Mouse (Mus musculus) embryo, embryonic 10 days (tissue): ENCODE results near the gene Npepps.
"Not testable (repeated sequence)": the region's sequence is repeated elsewhere in the genome, so short reads cannot be mapped to it uniquely, and the experiment has no call there.

Experiments
- DNase-seq: peaks from one replicate; pipeline ENCODE4 v3.0.0-alpha.2; 2015; ENCODE audit warnings: low spot score

Gene Npepps

DNA sequence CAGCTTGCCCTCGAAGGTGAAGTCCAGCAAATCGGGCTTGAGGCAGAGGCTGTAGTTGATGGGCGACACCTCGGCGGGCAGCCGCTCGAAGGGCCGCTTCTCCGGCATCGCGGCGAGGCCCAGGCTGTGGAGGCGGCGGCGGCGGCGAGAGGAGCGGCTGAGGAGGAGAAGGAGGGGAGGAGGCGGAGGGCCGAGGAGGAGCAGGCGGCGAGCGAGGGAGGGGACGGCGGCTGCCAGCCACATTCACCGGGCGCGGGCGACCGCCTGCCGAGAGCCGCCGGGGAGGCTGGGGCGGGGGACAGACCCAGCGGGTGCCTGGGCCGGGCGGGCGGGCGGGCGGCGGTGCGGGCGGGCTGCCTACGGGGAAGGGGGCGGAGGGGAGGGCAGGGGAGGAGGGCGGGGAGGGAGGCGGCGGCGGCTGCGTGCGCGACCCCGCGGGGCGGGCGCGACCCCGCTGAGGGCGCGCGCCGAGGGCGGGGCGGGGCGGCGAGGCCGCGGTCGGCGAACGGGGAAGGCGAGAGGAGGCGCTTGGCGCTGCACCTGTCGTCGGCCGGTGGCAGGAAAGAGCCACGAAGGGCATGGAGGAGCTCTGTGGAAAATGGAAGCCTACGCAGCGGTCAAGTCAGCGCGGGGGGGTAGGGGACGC lies at the start of gene Npepps:
Gene Npepps, minus strand, starts transcription at position 423 of the 646 bp plus-strand sequence.
- DNase-seq, result peak; percentile 73

DNA sequence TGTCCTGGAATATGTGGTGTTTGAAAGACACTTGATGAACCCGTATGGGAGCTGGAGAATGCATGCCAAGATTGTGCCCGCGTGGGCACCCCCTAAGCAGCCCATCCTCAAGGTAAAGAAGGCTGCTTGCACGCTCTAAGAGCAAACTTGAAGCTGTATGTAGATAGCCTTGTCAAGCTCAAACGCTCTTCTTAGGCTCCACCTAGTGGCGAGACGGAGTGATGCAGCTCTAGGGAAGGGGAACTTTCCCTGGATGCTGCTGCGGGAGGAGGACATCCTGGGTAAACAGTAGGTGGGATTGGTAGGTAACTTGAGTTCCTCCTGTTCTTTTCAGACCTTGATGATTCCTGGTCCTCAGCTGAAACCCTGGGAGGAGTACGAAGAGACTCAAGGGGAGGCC lies 47.7 kb upstream of the Npepps start:
- DNase-seq, result peak; percentile 88

DNA sequence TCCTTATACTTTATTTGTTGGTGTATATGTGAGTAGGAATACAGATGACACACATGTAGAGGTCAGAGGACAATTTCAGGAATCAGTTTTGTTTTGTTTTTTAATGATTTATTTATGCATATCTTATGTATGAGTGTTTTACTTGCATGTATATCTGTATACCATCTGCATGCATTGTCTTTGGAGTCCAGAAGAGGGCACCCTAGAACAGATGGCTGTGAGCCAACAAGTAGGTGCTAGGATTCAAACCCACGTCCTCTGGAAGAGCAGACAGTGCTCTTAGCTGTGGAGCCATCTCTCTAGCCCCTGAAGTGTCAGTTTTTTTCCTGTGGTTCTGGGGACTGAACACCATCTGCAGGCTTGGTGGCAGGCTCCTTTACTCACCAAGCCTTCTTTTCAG lies 44.8 kb upstream of the Npepps start:
- DNase-seq, result no peak

DNA sequence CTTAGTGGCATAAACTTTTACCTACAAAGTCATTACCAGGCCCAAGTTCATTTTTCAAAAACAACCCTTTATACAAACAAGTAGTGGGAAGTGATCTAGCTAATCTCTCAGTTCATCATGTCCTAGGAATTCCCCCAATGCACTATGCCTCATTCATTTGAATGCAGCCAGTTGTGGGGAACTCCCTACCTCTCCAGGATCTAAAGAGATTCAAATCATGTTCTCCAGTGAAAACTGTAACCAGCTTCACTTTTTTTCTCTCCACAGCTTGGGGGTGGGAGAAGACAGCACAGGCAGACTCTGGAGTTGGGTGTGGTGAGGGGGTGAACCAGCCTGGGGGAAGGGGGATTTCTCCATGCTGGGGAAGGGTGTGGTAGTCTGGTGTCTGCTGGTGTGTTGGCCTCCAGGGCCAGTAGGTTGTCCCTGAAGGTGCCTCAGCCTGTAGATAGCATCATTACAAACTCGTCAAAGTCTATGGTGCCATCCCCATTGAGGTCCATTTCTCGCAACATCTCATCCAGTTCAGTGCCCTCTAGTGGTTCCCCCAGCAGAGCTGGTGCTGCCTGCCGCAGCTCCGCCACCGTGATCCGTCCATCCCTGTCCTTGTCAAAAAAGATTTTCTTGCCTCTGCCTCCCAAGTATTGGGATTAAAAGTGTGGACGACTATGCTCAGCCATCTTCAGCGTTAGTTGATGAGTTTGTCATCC lies 41.6 kb upstream of the Npepps start:
- DNase-seq, result not testable (repeated sequence)

DNA sequence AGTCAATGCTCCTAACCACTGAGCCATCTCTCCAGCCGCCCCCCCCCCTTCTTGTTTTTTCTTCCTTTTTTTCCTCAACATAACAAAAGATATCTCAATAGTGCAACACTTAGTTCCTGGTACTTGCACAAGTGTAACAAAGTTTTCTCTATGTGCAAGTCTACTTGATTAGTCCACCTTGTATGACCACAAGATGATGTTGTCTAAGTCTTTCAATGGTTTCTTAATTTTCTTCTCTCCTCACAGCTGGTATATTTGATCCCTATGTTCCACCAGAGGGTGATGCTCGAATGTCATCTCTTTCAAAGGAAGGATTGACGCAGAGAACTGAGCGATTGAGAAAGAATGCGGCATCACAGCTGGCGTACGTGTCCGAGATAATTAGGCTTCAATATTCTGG lies 40.8 kb upstream of the Npepps start:
- DNase-seq, result no peak

DNA sequence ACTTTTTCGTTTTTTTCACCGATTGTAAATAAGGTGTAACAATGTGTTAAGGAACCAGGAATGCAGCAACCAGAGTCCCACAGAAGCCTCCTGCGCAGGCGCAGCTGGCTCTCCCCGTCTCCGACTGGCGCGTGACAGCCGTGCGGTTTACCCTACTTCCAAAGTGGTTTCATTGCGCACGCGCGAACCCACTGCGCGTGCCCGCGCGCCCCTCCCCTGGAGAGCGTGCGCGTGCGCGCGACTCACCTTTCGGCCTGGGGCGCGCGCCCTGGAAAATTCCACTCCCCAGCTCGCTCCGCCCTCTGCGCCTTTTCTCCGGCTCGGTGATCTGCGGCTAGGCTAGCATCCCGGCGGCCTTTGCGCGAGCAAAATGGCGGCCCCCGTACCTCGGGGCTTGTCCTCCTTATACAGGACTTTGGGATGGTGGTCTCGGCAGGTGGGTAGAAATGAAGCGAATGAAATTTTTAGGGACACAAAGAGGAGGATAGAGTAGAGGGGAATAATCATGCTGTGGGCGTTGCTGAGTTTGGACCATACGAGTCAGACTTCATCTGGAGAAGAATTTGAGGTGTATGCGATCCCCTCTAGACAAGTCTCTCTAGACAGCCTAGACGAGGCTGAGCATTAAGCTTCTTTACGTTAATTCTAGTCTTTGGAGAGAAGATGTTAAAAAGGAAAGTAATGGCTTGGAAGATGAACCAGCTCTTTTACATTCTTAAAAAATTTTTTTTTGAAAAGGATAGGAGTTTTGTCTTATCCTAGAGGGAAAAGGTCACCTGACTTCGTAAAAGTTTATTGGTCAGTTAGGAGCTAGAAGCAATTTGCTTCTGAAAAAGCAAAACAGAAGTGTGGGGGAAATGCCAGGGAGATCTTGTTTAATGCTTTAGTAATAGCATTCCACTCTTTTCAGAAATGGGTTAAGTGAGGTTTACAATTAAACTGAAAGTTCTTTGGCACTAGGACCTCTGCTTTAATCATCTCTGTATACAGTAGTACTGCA lies 35.4 kb upstream of the Npepps start, which contains the start of gene Mrpl45:
Gene Mrpl45, plus strand, starts transcription at position 213 of the 1,000 bp plus-strand sequence.
- peak; percentile 99 for DNase-seq

DNA sequence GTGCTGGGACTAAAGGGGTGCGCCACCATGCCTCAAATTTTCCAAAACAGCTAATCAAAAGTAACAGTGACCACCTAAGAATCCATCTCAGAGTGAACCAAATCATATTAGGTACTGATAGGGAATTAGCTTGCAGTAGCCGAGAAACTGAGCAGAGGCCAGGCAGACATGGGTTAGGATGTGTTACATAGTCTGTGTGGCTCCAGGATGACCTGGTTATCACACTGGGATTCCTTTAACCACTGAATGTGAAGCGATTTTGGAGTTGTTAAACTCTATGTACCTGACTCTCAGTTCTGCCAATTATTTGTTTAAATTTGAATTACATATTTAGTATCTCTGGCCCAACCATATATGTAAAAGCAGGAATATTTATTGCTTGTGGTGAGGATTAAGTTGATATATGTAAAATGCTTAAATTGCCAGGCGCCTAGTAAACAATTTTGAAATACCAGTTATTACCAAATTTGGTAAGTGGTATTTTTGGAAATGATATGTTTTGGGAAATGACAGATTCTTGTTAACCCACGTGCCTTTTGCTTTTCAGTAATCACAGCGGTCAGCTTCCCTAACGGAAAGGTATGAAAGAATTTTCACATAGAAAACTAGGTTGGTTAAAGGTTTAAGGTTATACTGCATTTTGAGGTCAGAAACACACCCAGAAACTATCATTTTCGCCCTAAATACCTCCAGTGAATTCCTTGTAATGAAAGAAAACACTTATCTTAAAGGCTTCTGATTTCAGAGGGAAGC lies 34.5 kb upstream of the Npepps start:
- no peak for DNase-seq

DNA sequence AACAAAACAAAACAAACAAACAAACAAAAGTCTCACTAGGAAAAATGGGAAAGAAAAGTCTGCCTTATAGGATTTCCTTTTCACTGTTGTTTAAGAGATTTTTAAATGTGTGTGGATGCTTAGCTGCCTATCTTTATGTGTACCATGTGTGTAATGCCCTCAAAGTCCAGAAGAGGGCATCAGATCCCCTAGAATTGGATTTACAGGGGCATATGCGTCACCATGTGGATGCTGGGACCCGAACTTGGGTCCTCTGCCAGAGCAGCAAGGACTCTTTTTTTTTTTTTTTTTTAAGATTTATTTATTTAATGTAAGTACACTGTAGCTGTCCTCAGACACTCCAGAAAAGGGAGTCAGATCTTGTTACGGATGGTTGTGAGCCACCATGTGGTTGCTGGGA lies 33.7 kb upstream of the Npepps start:
- DNase-seq, result no peak

DNA sequence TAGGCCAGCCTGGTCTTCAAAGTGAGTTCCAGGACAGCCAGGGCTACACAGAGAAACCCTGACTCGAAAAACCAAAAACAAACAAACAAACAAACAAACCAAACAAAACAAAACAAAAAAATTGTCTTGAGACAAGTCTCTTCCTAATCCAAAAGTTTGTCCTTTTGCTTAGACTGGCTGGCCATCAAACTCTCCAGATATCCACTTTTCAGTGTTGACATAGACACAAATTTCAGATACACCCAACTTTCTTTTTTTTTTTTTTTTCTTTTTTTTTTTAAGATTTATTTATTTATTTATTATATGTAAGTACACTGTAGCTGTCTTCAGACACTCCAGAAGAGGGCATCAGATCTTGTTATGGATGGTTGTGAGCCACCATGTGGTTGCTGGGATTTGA lies 32.4 kb upstream of the Npepps start:
- DNase-seq, result not testable (repeated sequence)

DNA sequence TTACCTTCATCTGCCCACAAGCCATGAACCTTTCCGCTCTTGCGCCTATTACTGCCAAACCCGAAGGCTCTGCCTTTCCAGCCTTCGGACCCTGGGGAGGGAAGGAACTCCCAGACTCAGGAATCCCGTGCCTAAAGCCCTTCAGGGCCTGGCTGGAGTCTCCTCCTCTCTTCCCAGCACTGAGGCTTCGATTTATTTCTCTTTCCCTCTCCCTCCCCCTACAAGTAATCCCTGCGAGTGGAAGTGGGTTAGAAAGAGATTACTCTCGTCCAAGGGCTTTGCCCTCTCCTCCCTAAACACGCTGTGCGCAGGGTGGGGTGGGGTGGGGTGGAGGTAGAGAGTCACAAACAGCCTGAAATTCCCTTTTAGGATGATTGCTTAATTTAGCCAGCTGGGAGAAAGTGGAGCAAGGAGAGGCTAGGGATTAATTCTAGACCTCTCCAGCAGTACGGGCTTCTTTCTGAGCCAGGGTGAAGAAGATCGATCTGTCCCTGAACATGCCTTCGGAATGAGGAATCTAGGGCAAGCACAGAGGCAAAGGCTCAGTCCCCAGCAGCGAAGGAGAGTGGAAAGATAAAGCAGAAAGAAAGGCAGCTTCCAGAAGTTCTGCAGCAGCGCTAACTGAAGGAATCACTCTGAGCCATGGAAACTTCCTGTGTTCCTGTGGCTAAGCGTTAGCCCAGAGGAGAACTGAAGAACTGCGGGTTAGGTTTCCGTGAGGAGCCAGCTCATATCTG lies 30.6 kb upstream of the Npepps start:
- DNase-seq, result peak; percentile 81

DNA sequence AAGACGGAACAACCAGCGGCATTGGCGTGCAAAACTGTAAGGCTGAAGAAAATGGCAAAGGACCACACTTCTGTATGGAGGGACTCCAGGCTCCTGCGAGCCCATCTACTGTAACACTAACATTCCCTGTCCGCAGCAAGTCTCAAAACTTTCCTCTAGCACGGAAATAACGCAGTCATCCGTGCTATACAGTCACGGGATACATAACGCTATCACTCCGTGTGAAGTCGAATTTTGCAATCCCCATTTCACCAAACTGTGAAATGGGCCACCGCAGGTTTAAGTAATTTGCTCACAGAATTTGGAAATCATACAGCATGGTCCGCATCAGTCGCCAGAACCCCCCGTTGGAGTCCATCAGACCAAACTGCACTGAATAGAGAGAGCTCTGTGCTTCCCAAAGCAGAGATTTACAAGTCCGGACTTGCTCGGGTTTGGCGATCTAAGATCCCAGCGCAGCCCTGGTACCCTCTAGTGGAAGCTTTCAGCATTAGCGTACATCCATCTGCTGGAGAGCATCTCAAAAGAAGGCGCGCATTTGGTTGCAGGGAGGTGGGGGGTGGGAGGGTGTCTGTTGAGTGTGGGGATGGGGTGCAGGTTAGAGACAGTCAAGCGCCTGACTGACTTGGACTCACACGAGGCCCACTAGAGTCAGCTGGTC lies 29.6 kb upstream of the Npepps start:
- DNase-seq, result peak; percentile 93

DNA sequence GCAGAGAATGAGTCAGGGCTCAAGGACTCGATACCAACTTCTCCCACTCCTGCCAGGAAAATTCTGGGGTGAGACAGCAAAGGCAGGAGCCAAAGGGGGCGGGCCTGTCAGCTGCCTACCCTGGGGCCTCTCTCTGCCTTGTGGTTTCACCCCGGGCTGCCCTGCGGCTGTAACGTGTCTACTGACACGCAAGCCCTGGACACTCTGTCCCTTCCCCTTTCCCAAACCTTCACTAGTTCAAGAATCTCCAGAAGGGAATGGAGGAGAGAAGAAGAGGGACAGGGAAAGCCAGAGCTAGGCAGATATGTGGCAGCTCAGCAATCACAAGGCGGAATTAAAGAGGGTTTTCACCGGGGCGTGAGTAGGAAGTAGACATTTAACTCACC lies 29.0 kb upstream of the Npepps start:
- peak; percentile 35 for DNase-seq

DNA sequence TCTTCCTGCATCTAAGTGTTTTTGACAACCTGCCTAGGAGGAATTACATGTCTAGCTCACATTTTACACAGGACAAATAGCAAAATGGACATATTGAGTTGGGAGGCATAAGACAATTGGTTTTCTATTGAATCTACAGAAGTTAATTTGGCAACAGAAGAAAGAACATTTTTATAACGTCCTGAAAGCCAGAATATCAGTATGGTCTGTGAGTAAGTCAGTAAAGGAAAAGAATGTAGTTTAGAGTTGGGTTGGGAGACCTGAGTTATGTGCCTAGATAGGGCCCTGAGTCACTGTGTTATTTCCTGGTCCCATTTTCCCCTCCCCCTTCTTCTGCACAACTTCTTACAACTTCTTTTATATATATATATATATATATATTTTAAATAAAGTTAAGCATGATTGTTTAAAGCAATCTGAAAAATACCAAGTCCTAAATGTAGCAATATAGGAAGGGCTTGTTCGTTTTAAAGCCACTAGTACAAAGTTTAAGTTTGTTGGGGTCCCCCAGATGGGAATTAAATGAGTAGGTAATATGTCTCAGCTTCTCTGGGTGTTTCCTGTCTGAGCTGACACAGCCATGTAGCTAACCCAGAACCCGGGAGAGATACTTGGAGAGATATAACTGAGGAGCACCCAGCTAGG lies 28.5 kb upstream of the Npepps start:
- DNase-seq, result no peak

DNA sequence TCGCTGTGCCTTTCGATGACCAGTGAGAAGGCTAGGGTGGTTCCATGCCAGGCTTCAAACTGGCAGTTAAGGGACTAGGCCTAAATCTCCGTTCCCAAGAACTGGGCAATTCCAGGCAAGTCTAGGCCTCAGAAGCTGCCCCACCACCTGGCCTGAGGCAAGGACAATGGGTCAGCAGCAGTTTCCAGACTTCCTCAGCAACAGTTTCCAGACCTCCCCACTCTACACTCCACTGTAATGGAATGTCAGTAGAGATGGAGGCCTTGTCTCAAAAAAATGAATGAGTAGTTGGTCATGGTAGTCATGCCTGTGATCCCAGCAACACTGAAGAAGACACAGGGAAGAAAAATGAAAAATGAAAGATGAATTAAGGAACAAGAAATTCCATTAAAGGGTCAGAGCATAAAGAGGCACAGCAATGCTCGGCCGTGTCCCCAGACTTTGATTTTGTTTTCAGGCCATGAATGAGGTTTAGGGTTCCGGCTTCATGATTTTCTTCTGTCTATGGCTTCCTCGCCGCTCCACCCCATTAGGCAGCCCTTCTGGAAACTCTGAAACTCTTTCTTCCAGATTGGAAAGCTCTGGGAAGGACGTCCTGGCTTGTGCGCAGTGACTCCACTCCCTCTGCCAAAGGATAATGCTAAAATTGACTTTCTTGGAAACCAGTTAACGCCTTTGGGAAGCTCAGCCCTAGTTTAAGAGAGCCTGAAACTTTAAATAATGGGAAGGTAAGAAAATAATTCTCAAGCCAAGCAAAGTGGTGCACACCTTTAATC lies 27.0 kb upstream of the Npepps start:
- no peak for DNase-seq

DNA sequence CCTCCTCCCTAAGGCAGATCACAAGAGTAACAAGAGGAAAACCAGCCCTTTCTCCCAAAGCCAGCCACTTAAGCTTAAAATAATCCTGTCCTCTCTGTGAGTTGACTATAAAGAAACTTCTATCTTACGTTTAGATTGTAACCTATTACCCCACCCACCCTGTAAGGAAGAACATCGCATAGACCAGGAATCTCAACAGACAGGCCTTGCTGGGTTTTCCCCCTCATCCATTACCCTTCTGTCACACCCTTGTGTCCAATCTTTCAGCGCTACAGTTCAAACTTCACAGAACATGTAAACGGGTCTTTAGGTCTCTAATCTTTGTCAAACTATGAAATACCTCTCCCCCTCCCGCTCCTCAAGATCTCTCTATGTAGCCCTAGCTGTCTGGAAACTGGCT lies 24.2 kb upstream of the Npepps start:
- DNase-seq, result no peak

DNA sequence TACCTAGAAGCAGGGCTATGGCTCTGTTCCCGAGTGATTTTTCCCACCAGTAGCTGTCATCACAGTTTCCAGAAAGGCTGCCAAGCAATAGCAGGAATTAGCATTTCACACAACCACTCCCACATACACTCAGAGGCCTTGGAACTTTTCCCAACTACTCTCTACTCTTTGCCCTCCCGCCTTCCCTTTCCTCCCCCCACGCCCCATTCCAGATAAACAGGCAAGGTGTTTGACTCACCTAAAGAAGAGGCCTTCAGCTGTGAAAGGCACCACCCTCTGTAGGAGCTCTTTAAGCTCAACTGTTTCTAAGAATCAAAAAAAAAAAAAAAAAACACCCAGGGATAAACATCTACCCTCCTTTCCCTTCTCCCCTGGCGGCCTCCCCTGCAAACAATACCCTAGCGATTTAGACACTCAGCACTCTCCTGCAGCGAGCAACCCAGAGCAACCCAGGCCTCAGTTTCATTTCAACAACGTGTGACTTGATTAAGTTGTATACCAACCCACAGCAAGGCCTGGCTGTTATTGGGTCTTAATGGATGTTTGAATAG lies 21.9 kb upstream of the Npepps start:
- DNase-seq, result no peak

DNA sequence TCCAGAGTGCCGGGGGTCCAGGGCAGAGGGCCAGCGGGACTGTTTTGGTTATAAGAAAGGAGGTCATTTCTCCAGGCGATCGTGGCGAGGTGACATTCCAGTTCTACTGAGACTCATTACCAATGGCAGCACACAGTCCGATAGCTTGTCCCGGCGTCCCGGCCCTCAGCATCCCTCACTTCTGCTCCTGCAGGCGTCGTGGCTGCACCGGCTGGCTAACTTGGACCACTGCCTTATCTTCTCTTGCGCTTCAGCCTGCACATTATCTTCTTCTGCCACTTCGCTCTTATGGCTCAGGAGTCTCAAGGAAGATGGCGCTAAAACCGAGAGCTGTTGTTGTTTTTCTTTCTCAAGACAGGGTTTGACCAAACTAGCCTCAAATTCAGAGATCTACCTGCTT lies 21.0 kb upstream of the Npepps start:
- no peak for DNase-seq

DNA sequence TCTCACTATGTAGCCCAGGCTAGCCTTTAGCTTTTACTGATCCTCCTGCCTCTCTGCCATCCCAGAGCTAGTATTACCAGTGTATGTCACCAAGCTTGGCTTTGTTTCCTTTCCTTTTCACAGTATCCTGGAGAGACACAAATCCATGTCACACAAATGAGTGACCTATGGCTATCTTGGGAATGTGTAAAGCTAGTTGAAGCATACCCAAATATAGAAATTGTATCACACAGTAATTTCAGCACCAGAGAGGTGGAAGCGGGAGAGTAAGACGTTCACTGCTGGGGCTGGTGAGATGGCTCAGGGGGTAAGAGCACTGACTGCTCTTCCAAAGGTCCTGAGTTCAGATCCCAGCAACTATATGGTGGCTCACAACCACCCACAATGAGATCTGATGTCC lies 19.5 kb upstream of the Npepps start:
- DNase-seq, result no peak

DNA sequence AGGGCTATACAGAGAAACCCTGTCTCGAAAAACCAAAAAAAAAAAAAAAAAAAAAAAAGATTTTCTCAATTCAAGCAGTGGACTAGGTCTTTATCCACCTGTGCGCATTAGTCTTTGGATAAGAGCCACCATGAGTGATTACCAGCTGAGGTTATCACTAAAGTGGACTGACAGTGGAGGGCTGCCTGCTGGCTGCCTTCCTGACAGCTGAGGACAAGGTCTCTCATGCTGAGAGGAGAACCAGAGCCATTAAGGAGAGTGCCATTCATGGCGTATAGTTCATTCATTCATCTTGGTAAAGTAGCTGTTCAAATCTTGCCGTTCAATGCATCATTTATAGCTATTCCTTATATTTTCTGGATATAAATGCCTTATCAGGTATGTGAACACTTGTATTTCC lies 16.1 kb upstream of the Npepps start:
- no peak for DNase-seq
